Mouse (Mus musculus): Measurements from ENCODE around the gene Rpl3l.

DNA sequence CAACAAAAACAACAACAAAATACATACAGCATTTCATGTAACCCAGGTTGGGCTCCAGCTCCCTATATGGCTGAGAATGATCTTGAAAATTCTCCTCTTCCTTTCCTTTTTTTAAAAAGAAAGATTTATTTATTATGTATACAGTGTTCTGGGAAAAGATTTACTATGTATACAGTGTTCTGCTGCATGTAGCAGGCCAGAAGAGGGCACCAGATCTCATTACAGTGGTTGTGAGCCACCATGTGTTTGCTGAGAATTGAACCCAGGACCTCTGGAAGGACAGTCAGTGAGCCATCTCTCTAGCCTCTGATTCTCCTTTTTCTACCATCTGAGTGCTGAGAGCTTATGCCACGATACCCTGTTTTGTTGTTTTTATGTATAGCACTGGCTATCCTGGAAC lies 6.9 kb downstream of the Rpl3l start:
- TF ChIP-seq POLR2A (IDR thresholded peaks at IDR 0.05; ENCODE audit: borderline replicate concordance, insufficient read depth, low read length) = no peak
- no peak for TF ChIP-seq CTCF (IDR thresholded peaks at IDR 0.05; ENCODE audit: borderline replicate concordance, insufficient read depth, low read depth, low read length)

Data from cerebellum, adult 2 months (tissue).